Comparison of ENCODE assay signal across 8 mouse cellular contexts in genomic region chr3:105798770-105799169, GRCm38 (mm10). TPM values are rescaled to one million over a fixed set of nuclear protein-coding genes. Genes with fewer than 3 reads are reported as not detected.
DNase-seq lines count a peak whose midpoint lies in the region; ATAC-seq and TF ChIP-seq lines count a peak whose summit lies in the region.

No protein-coding gene starts in this region.

- no peak for DNase-seq in heart, postnatal 25 days (ENCODE audit: low spot score)
- no peak for DNase-seq in hindbrain, postnatal 0 days (ENCODE audit: low spot score)
- no peak for DNase-seq in layer of hippocampus, adult 18-20 months (ENCODE audit: low spot score in 2 of 2)

- H3K27me3 ChIP-seq in heart, embryonic 14.5 days (ENCODE audit: control insufficient read depth, insufficient read depth, low read length) = peaks cover 3% of the 10 kb centered on the region; the same call in 1 of the 2 replicates
- no peaks in the 10 kb centered on the region for H3K27me3 ChIP-seq in megakaryocyte, embryonic 14.5 days (replicated peaks)
- no peaks in the 10 kb centered on the region for H3K27me3 ChIP-seq in hindbrain, postnatal 0 days (ENCODE audit: insufficient read depth, low read length)
- H3K27me3 ChIP-seq in small intestine, adult 2 months (ENCODE audit: control insufficient read depth, insufficient read depth, low read length) = no peaks in the 10 kb centered on the region

- no peak overlapping the region for H3K4me3 ChIP-seq in heart, embryonic 14.5 days (ENCODE audit: control insufficient read depth in 1 of 2, insufficient read depth in 1 of 2, low read depth in 1 of 2, low read length in 2 of 2)
- peak overlapping the region; percentile 97 for H3K4me3 ChIP-seq in megakaryocyte, embryonic 14.5 days (replicated peaks)
- no peak overlapping the region for H3K4me3 ChIP-seq in hindbrain, postnatal 0 days (ENCODE audit: low read length)
- 0 out of 2 replicates have a peak overlapping the region, but pooled peaks have one; percentile 4 for H3K4me3 ChIP-seq in small intestine, adult 2 months (ENCODE audit: low read depth, low read length)

- no peaks in the 10 kb centered on the region for H3K36me3 ChIP-seq in heart, embryonic 14.5 days (ENCODE audit: control insufficient read depth, insufficient read depth, low read length)
- H3K36me3 ChIP-seq in megakaryocyte, embryonic 14.5 days (replicated peaks; ENCODE audit: low read length) = peaks cover 17% of the 10 kb centered on the region
- no peaks in the 10 kb centered on the region for H3K36me3 ChIP-seq in hindbrain, postnatal 0 days (ENCODE audit: insufficient read depth, low read length)
- no peaks in the 10 kb centered on the region for H3K36me3 ChIP-seq in small intestine, adult 2 months (ENCODE audit: control insufficient read depth, insufficient read depth, low read length)

- peak overlapping the region; percentile 84 for H3K4me2 ChIP-seq in heart, embryonic 14.5 days (ENCODE audit: low read length)
- 0 out of 2 replicates have a peak overlapping the region, but pooled peaks have one; percentile 10 for H3K4me2 ChIP-seq in hindbrain, postnatal 0 days (ENCODE audit: low read depth, low read length)

- H3K4me1 ChIP-seq in heart, embryonic 14.5 days (ENCODE audit: control insufficient read depth in 2 of 2, insufficient read depth in 2 of 2, low read length in 2 of 2) = peaks cover 8 to 29% of the 10 kb centered on the region in 2 experiments
- peaks cover 55% of the 10 kb centered on the region for H3K4me1 ChIP-seq in megakaryocyte, embryonic 14.5 days
- peaks cover 8% of the 10 kb centered on the region; the same call in 1 of the 2 replicates for H3K4me1 ChIP-seq in hindbrain, postnatal 0 days (ENCODE audit: insufficient read depth, low read length)
- H3K4me1 ChIP-seq in small intestine, adult 2 months (ENCODE audit: control insufficient read depth, insufficient read depth, insufficient read length, low read length) = peaks cover 17% of the 10 kb centered on the region

- H3K9ac ChIP-seq in heart, embryonic 14.5 days (ENCODE audit: low read length) = 0 out of 2 replicates have a peak overlapping the region, but pooled peaks have one; percentile 18
- no peak overlapping the region for H3K9ac ChIP-seq in hindbrain, postnatal 0 days (replicated peaks; ENCODE audit: low read length)

- 71% methylated on average over 2 of the region's 2 CpGs for WGBS in heart, embryonic 14.5 days
- WGBS in hindbrain, postnatal 0 days = 83% methylated on average over 2 of the region's 2 CpGs
- WGBS in small intestine, adult 2 months = 79% methylated on average over 2 of the region's 2 CpGs

- TF ChIP-seq CTCF in hindbrain, postnatal 0 days (IDR thresholded peaks at IDR 0.05; ENCODE audit: low read depth) = no peak
- no peak for TF ChIP-seq CTCF in small intestine, adult 2 months (IDR thresholded peaks at IDR 0.05; ENCODE audit: extremely low read depth, insufficient read length, insufficient replicate concordance, low read depth, low read length)

- no peak overlapping the region for H3K27ac ChIP-seq in heart, embryonic 14.5 days (replicated peaks in 1 of 2; ENCODE audit: control insufficient read depth in 1 of 2, insufficient read depth in 1 of 2, low read depth in 2 of 2, low read length in 2 of 2)
- no peak overlapping the region for H3K27ac ChIP-seq in hindbrain, postnatal 0 days
- H3K27ac ChIP-seq in small intestine, adult 2 months (ENCODE audit: insufficient read depth, low read depth, low read length) = no peak overlapping the region

- no peak for TF ChIP-seq POLR2A in small intestine, adult 2 months (IDR thresholded peaks at IDR 0.05; ENCODE audit: low read depth, low read length)

- intact Hi-C loops in heart, postnatal 25 days (cut with DNase I) = no loop called here

- no peak for ATAC-seq in heart, embryonic 14.5 days (ENCODE audit: insufficient number of reproducible peaks, insufficient read depth, low FRiP score, low read depth)
- no peak for ATAC-seq in megakaryocyte, adult 5-6 weeks (ENCODE audit: poor library complexity, severe bottlenecking)
- no peak for ATAC-seq in hindbrain, postnatal 0 days
- no peak for ATAC-seq in frontal cortex, adult (ENCODE audit: low TSS enrichment)

- no peaks in the 10 kb centered on the region for H3K9me3 ChIP-seq in heart, embryonic 14.5 days (ENCODE audit: control insufficient read depth, low read length)
- no peaks in the 10 kb centered on the region for H3K9me3 ChIP-seq in megakaryocyte, embryonic 14.5 days
- no peaks in the 10 kb centered on the region for H3K9me3 ChIP-seq in hindbrain, postnatal 0 days (ENCODE audit: low read length)

RNA-seq across cellular contexts. Expression of gene Rap1a, which starts 2.4 kb away (rescaled TPM):
- 66.9 and 77.3 TPM in 2 replicates for polyA plus RNA-seq in heart, embryonic 14.5 days (2014; fragmentation: Nextera tagmentation; extraction: Ambion mirVana)
- total RNA-seq in heart, postnatal 25 days (2021) = 100 to 1,000 TPM; 103 to 105 TPM
- 3.2 and 38.3 TPM in 2 replicates for polyA plus RNA-seq in megakaryocyte, embryonic 14.5 days (2012; ENCODE audit: insufficient read depth, low replicate concordance)
- total RNA-seq in megakaryocyte, adult 5-6 weeks (2015) = 278 and 301 TPM in 2 replicates
- 210 and 223 TPM in 2 replicates for total RNA-seq in megakaryocyte, adult 5-6 weeks (2017)
- total RNA-seq in hindbrain, postnatal 0 days (2014; rRNA removed) = 17.1 and 19.0 TPM in 2 replicates
- polyA plus RNA-seq in hindbrain, postnatal 0 days (2015; fragmentation: Nextera tagmentation; extraction: Ambion mirVana) = 78.6 and 85.8 TPM in 2 replicates
- polyA plus RNA-seq in small intestine, adult 2 months (2012; rRNA removed) = 0.25 and 0.89 TPM in 2 replicates
- 10 to 100 TPM; 80.5 to 96.2 TPM for total RNA-seq in layer of hippocampus, adult 18-20 months (2021)

Comparison
In these comparisons a context has a peak if more than half of its experiments do, and no peak if none do; other contexts are left out.
1. H3K4me3 ChIP-seq: peak in megakaryocyte, embryonic 14.5 days (single experiment) and small intestine, adult 2 months (single experiment); none in heart, embryonic 14.5 days (0 of 2) and hindbrain, postnatal 0 days (single experiment).